Mouse (Mus musculus) stomach, postnatal 0 days (tissue): Measurements from ENCODE around the gene Cuedc1.

Source experiments
- CTCF ChIP-seq: IDR thresholded peaks from 2 replicates; pipeline ENCODE4 v1.5.1; 2016; ENCODE audit warnings: antibody characterized with exemption, low read depth, mild to moderate bottlenecking, moderate library complexity
- EP300 ChIP-seq: optimal IDR thresholded peaks from 2 replicates; pipeline ENCODE3; 2016; ENCODE audit warnings: antibody characterized with exemption

GRCm38 (mm10) chr11:88231213-88231790 is 133.4 kb downstream of the Cuedc1 start:
- TF ChIP-seq CTCF (no peak), EP300 (no peak)
